ENCODE assay signal across 47 mouse cellular contexts in the genomic region with DNA sequence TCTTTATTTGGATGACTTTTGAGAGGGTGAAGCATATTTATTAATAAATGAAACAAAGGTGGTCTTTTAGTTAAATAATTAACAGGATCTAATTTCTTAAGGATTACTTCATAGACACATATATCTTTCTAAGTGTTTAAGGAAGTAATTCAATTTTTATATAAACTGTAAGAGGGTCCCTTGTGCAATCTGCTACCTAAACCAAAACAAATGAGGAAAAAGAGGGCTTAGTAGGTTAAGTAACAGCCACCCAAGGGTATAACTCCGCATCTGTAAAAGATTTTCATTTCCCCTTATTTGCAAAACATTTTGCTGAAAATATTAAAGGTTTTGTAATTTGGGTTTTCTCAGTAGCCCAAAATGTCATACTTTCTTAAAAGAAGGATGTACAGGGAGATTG. TPM values are rescaled to one million over a fixed set of nuclear protein-coding genes. Genes with fewer than 3 reads are reported as not detected.
"Had no signal": no experiment of that assay in that cellular context is flagged by ENCODE, and none has a peak within 500 bp of the region (broad histone marks: within the 10 kb centered on the region; RNA-seq: fewer than 3 reads in every experiment).

No protein-coding gene starts in this region.

- DNase-seq: left cerebral cortex, postnatal 4 days; liver; liver, embryonic 13.5 days; liver, postnatal 0 days; lung, adult 18-20 months; lung, adult 2 months; lung, embryonic 14.5 days; lung, postnatal 10 days; lung, postnatal 14 days; lung, postnatal 36 days; lung, postnatal 4 days; midbrain, embryonic 14.5 days had no signal

- H3K9ac ChIP-seq: limb, embryonic 12.5 days; limb, embryonic 13.5 days; limb, embryonic 15.5 days; liver, embryonic 12.5 days; liver, embryonic 13.5 days; liver, embryonic 14.5 days; liver, embryonic 15.5 days; liver, postnatal 0 days; lung, embryonic 14.5 days; lung, embryonic 15.5 days; midbrain, embryonic 12.5 days; midbrain, embryonic 13.5 days; midbrain, embryonic 15.5 days; neural tube, embryonic 12.5 days had no signal

- H3K27me3 ChIP-seq: limb, embryonic 12.5 days; limb, embryonic 13.5 days; limb, embryonic 15.5 days; liver, embryonic 12.5 days; liver, embryonic 13.5 days; liver, embryonic 15.5 days; lung, embryonic 15.5 days; megakaryocyte, embryonic 14.5 days; midbrain, embryonic 12.5 days; midbrain, embryonic 13.5 days; midbrain, embryonic 15.5 days; neural tube, embryonic 12.5 days had no signal

- H3K36me3 ChIP-seq: limb, embryonic 10.5 days; limb, embryonic 12.5 days; limb, embryonic 13.5 days; limb, embryonic 15.5 days; liver, embryonic 12.5 days; liver, embryonic 15.5 days; lung, embryonic 15.5 days; midbrain, embryonic 10.5 days; midbrain, embryonic 12.5 days; midbrain, embryonic 13.5 days; midbrain, embryonic 15.5 days; neural tube, embryonic 12.5 days had no signal

- ATAC-seq: liver, embryonic 12.5 days; liver, postnatal 0 days; lung, postnatal 0 days; midbrain, embryonic 13.5 days; midbrain, embryonic 15.5 days; midbrain, embryonic 16.5 days had no signal

- H3K27ac ChIP-seq: limb, embryonic 10.5 days; limb, embryonic 12.5 days; limb, embryonic 13.5 days; limb, embryonic 15.5 days; liver, embryonic 12.5 days; liver, embryonic 13.5 days; liver, embryonic 14.5 days; liver, embryonic 15.5 days; lung, embryonic 15.5 days; macrophage; midbrain, embryonic 10.5 days; midbrain, embryonic 12.5 days; midbrain, embryonic 13.5 days; midbrain, embryonic 15.5 days; neural tube, embryonic 12.5 days had no signal

- H3K9me3 ChIP-seq: limb, embryonic 10.5 days; limb, embryonic 12.5 days; limb, embryonic 13.5 days; limb, embryonic 15.5 days; liver, embryonic 12.5 days; liver, embryonic 13.5 days; liver, embryonic 15.5 days; lung, embryonic 15.5 days; midbrain, embryonic 10.5 days; midbrain, embryonic 12.5 days; midbrain, embryonic 13.5 days; midbrain, embryonic 15.5 days; neural tube, embryonic 12.5 days had no signal

- H3K4me3 ChIP-seq: limb, embryonic 10.5 days; limb, embryonic 12.5 days; limb, embryonic 13.5 days; limb, embryonic 15.5 days; liver, embryonic 12.5 days; liver, embryonic 13.5 days; liver, embryonic 15.5 days; lung, embryonic 15.5 days; megakaryocyte, embryonic 14.5 days; midbrain, embryonic 10.5 days; midbrain, embryonic 12.5 days; midbrain, embryonic 13.5 days; midbrain, embryonic 15.5 days; myocyte; neural tube, embryonic 12.5 days had no signal

- H3K4me2 ChIP-seq: limb, embryonic 12.5 days; limb, embryonic 13.5 days; limb, embryonic 15.5 days; liver, embryonic 11.5 days; liver, embryonic 12.5 days; liver, embryonic 13.5 days; liver, embryonic 15.5 days; lung, embryonic 14.5 days; lung, embryonic 15.5 days; midbrain, embryonic 11.5 days; midbrain, embryonic 12.5 days; midbrain, embryonic 13.5 days; midbrain, embryonic 15.5 days; neural tube, embryonic 12.5 days had no signal

- H3K4me1 ChIP-seq: limb, embryonic 15.5 days; liver, embryonic 12.5 days; liver, embryonic 13.5 days; liver, embryonic 15.5 days; lung, embryonic 15.5 days; megakaryocyte, embryonic 14.5 days; midbrain, embryonic 10.5 days; midbrain, embryonic 12.5 days; midbrain, embryonic 13.5 days; midbrain, embryonic 15.5 days; neural tube, embryonic 12.5 days had no signal

RNA-seq across cellular contexts. Expression of a gene that starts 7.3 kb away (rescaled TPM):
- total RNA-seq: left cerebral cortex, adult 8-10 months; left cerebral cortex, postnatal 10 days; left cerebral cortex, postnatal 14 days; left cerebral cortex, postnatal 25 days; left cerebral cortex, postnatal 36 days; left cerebral cortex, postnatal 4 days; liver, adult 2 months; megakaryocyte, adult 5-6 weeks; megakaryocyte-erythroid progenitor cell, adult 5-6 weeks; midbrain, postnatal 0 days; monocyte, adult 5-6 weeks had no signal
- polyA plus RNA-seq: limb, embryonic 10.5 days; limb, embryonic 11.5 days; limb, embryonic 12.5 days; limb, embryonic 13.5 days; limb, embryonic 14.5 days; limb, embryonic 15.5 days; liver, adult 2 months; liver, embryonic 11.5 days; liver, embryonic 12.5 days; liver, embryonic 13.5 days; liver, embryonic 14.5 days; liver, embryonic 15.5 days; liver, embryonic 16.5 days; liver, postnatal 0 days; lung, adult 2 months; lung, embryonic 14.5 days; lung, embryonic 15.5 days; lung, embryonic 16.5 days; lung, postnatal 0 days; macrophage; midbrain, embryonic 10.5 days; midbrain, embryonic 11.5 days; midbrain, embryonic 12.5 days; midbrain, embryonic 13.5 days; midbrain, embryonic 14.5 days; midbrain, embryonic 15.5 days; midbrain, embryonic 16.5 days; midbrain, postnatal 0 days; myocyte; neural tube, embryonic 11.5 days; neural tube, embryonic 12.5 days had no signal

RNA-seq across cellular contexts. Expression of a gene that starts 11.8 kb away (rescaled TPM):
- total RNA-seq: left cerebral cortex, postnatal 25 days; left cerebral cortex, postnatal 36 days; left cerebral cortex, postnatal 4 days; megakaryocyte, adult 5-6 weeks; megakaryocyte-erythroid progenitor cell, adult 5-6 weeks; midbrain, postnatal 0 days; monocyte, adult 5-6 weeks had no signal
- polyA plus RNA-seq: limb, embryonic 10.5 days; limb, embryonic 11.5 days; limb, embryonic 12.5 days; limb, embryonic 13.5 days; lung, adult 2 months; lung, embryonic 14.5 days; lung, embryonic 15.5 days; lung, postnatal 0 days; macrophage; midbrain, embryonic 10.5 days; midbrain, embryonic 11.5 days; midbrain, embryonic 12.5 days; midbrain, embryonic 13.5 days; midbrain, embryonic 14.5 days; midbrain, embryonic 15.5 days; midbrain, embryonic 16.5 days; myocyte; neural tube, embryonic 11.5 days; neural tube, embryonic 12.5 days had no signal

RNA-seq across cellular contexts. Expression of a gene that starts 48.9 kb away (rescaled TPM):
- total RNA-seq: megakaryocyte, adult 5-6 weeks; megakaryocyte-erythroid progenitor cell, adult 5-6 weeks; monocyte, adult 5-6 weeks had no signal
- polyA plus RNA-seq: limb, embryonic 10.5 days; liver, embryonic 12.5 days; lung, embryonic 14.5 days; neural tube, embryonic 11.5 days had no signal
